Mouse (Mus musculus) kidney, embryonic 14.5 days (tissue): ENCODE data around the gene AI593442. TPM values are rescaled to one million over a fixed set of nuclear protein-coding genes. Genes with fewer than 3 reads are reported as not detected.
A peak's percentile ranks its signal among the peaks of the same experiment; 100 is the strongest.

ENCODE experiments used
- ATAC-seq: fragments of 200-750 bp; cut with Nextera tagmentation; 2 replicates; pipeline ENCODE4 v1.8.0; 2017; ENCODE audit warnings: moderate number of reproducible peaks, mild to moderate bottlenecking, moderate TSS enrichment, moderate library complexity; ENCODE audit not compliant: low FRiP score, low TSS enrichment
- H3K27ac ChIP-seq: fragments of 300-500 bp; sonication (generic); 2 replicates; pipeline ENCODE4 v1.5.1; 2014; ENCODE audit warnings: low read depth, mild to moderate bottlenecking, low read length, moderate library complexity, mixed read lengths
- H3K27me3 ChIP-seq: fragments of 300-500 bp; sonication (generic); 2 replicates; pipeline ENCODE4 v1.6.1; 2014; ENCODE audit warnings: mild to moderate bottlenecking, low read length; ENCODE audit not compliant: control insufficient read depth, insufficient read depth
- H3K36me3 ChIP-seq: fragments of 300-500 bp; sonication (generic); 2 replicates; pipeline ENCODE4 v1.6.1; 2014; ENCODE audit warnings: low read length, mixed read lengths; ENCODE audit not compliant: control insufficient read depth, insufficient read depth
- H3K4me1 ChIP-seq: fragments of 300-500 bp; sonication (generic); 2 replicates; pipeline ENCODE4 v1.6.1; 2014; ENCODE audit warnings: low read length, mixed read lengths; ENCODE audit not compliant: control insufficient read depth, insufficient read depth
- H3K4me2 ChIP-seq: fragments of 300-500 bp; sonication (generic); replicated peaks from 2 replicates; pipeline ENCODE4 v1.6.1; 2014; ENCODE audit warnings: low read depth, mild to moderate bottlenecking, low read length
- H3K4me3 ChIP-seq: fragments of 300-500 bp; sonication (generic); 2 replicates; pipeline ENCODE4 v1.5.1; 2014; ENCODE audit warnings: mild to moderate bottlenecking, low read length
- H3K9ac ChIP-seq: fragments of 300-500 bp; sonication (generic); 2 replicates; pipeline ENCODE4 v1.6.1; 2014; ENCODE audit warnings: low read depth, mild to moderate bottlenecking, low read length, moderate library complexity
- H3K9me3 ChIP-seq: fragments of 300-500 bp; sonication (generic); 2 replicates; pipeline ENCODE4 v1.6.1; 2016; ENCODE audit warnings: low read length; ENCODE audit not compliant: control insufficient read depth
- WGBS: fragments of 180-500 bp; shearing (Covaris S2); extraction: QIAGEN DNeasy Blood & Tissue Kit; methylation state at CpG from one replicate; pipeline ENCODE4 v1.1.7; 2014; 5-methylcytosine and 5-hydroxymethylcytosine counted together
- polyA plus RNA-seq: library from polyadenylated mRNA; unstranded; fragments of >200 nt; fragmentation: Nextera tagmentation; extraction: Ambion mirVana; gene quantifications from 2 replicates; pipeline ENCODE4 v1.2.1, GENCODE M21; 2014

Gene AI593442
- polyA plus RNA-seq: 0.50 and 0.60 TPM in 2 replicates

DNA sequence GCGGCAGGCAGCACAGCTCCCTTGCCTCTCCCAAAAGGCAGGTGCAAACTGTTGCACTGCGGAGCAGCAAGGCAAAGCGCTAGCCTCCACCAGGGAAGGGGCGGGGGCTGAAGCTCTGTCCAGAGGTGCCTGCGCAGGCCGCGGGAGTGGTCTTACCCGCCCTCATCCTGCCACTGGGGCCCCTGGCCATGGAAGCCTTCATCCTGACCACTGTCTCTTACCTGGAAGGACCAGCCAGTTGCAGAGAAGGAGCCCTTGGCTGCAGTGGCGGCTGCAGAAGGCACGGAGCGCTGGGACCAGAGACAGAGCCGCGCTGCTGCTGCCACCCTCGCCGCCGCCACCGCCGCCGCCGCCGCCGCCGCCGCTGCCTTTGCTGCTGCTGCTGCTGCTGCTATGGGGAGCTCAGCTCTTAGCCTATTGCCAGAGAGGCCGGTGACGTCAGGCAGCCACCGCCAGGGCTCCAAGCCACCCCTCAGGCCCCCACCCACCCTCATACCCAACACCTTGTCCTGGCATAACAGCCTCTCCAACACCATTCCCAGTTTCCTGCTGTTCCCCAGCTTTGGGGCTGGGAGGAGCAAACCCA lies at the start of gene AI593442:
AI593442 (minus strand) TSS at position 419 of the 586 bp plus-strand sequence.
- no peaks in the 10 kb centered on the region for H3K36me3 ChIP-seq
- H3K4me3 ChIP-seq: peak within 1 kb of the TSS; percentile 42
- peaks cover 36% of the 10 kb centered on the region for H3K27me3 ChIP-seq
- ATAC-seq: peak; percentile 64; the same call in 1 of the 2 replicates
- peaks cover 5% of the 10 kb centered on the region; the same call in 1 of the 2 replicates for H3K4me1 ChIP-seq
- H3K27ac ChIP-seq: no peak within 1 kb of the TSS
- 1% methylated on average over 22 of the region's 27 CpGs for WGBS
- 0 out of 2 replicates have a peak within 1 kb of the TSS, but pooled peaks have one; percentile 7 for H3K9ac ChIP-seq
- H3K4me2 ChIP-seq: peak within 1 kb of the TSS; percentile 72
- H3K9me3 ChIP-seq: no peaks in the 10 kb centered on the region

DNA sequence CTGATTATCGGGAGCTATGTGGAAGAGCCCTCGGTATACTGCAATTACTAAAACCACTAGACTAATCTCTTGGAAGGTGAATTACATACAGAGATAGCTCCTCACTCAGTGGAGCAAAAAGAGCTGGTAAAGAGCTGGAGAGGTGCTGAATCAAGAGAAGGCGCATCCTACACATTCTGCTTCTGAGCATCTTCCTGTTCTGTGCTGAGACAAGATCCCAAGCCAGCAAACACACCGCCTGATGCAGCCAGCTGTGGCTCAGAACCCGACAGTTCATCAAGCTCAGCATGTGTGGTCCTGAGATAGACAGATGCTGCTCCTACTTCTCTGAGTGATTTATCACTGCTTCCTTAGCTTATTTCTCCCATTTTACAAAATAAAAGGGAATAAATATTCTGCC lies 49.2 kb upstream of the AI593442 start:
- Histone ChIP-seq H3K4me3 (no peak overlapping the region), H3K27ac (no peak overlapping the region), H3K4me1 (no peaks in the 10 kb centered on the region), H3K36me3 (no peaks in the 10 kb centered on the region), H3K9ac (no peak overlapping the region), H3K9me3 (no peaks in the 10 kb centered on the region), H3K27me3 (no peaks in the 10 kb centered on the region), H3K4me2 (no peak overlapping the region)
- 83% methylated on average over 5 of the region's 5 CpGs for WGBS
- no peak for ATAC-seq

DNA sequence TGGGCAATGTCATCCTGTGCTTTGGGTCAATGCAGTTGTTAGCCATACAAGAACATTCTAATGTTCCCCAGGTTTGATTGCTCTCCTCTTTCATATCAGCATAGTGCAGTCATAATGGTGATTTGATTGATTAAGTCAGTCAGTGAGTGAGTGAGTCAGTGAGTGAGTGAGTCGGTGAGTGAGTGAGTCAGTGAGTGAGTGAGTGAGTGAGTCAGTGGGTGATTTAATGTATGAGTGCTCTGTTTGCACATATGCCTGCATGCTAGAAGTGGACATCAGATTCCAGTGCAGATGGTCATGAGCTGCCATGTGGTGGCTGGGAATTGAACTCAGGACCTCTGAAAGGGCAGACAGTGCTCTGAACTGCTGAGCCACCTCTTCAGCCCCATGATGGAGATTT lies 43.0 kb upstream of the AI593442 start:
- Histone ChIP-seq H3K4me3 (no peak overlapping the region), H3K27ac (no peak overlapping the region), H3K9me3 (no peaks in the 10 kb centered on the region), H3K36me3 (no peaks in the 10 kb centered on the region), H3K4me1 (no peaks in the 10 kb centered on the region), H3K4me2 (no peak overlapping the region), H3K27me3 (no peaks in the 10 kb centered on the region), H3K9ac (no peak overlapping the region)
- WGBS: 74% methylated on average over 1 of the region's 1 CpGs
- no peak for ATAC-seq

DNA sequence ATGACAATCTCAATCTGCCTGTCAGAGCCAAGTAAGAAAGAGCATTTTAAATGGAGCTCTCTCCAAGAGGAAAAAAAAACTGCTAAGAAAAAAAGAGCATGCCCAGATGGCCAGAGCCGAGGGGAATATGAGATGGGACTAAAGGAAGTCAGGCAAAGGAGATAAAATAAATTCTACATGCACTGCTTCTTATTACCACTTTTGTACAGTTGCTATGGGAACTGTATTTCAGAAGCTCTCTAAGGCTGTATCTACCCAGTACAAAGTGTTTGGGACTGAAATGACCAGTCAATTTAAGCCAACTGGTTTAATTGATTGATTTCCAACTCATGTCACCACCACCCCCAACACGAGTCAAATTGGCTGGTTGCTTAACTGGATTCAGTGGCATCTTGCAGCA lies 40.0 kb upstream of the AI593442 start:
- Histone ChIP-seq H3K4me2 (no peak overlapping the region), H3K27me3 (no peaks in the 10 kb centered on the region), H3K27ac (no peak overlapping the region), H3K4me3 (no peak overlapping the region), H3K9ac (no peak overlapping the region), H3K36me3 (no peaks in the 10 kb centered on the region), H3K9me3 (no peaks in the 10 kb centered on the region), H3K4me1 (no peaks in the 10 kb centered on the region)
- WGBS: 56% methylated on average over 2 of the region's 2 CpGs
- ATAC-seq: no peak

DNA sequence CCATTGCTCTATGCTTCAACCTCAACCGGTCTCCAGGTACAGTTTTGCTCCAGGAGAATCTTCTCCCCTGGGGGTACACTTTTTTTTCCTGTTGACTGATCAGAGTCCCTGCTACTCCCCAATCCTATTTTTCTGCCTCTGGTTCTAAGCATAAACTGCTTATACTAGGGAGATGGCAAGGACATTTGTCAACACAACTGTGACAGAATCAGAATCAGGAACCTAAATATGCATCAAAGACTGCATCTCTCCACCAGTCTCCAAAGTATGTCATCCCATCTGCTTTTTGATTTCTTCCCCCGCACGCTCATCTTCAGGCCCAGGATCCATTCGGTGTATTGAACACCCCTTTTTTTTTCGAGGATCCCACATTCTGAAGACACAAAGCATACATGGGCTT lies 456 bp upstream of the AI593442 start:
- H3K4me2 ChIP-seq: peak overlapping the region; percentile 72; the same call in 1 of the 2 replicates
- 71% methylated on average over 5 of the region's 5 CpGs for WGBS

DNA sequence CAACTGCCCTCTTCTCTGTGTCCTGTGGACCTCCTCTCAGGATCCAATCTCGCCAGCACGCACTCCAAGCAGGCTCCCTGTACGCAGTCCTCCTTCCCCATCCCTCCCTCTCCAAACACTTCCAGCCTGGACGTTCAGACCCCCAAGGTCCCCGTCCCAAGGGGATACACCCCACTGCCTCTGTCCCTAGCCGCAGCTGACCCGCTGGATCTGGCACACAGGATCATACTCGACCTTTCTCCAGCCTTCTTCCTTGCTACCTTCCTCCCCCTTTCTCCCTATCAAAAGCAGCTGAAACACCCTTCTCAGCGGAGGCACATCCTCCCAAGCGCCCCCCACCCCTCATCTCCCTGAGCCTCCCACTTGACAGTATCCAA lies 753 bp downstream of the AI593442 start:
- Histone ChIP-seq H3K9me3 (no peaks in the 10 kb centered on the region), H3K36me3 (no peaks in the 10 kb centered on the region), H3K4me1 (peaks cover 5% of the 10 kb centered on the region; the same call in 1 of the 2 replicates), H3K4me3 (peak overlapping the region; percentile 42), H3K9ac (no peak overlapping the region), H3K4me2 (peak overlapping the region; percentile 72), H3K27me3 (peaks cover 36% of the 10 kb centered on the region), H3K27ac (no peak overlapping the region)
- no peak for ATAC-seq
- under 1% methylated on average over 10 of the region's 10 CpGs for WGBS

More for the DNA sequence above, 456 bp upstream of the AI593442 start:
- no peaks in the 10 kb centered on the region for H3K9me3 ChIP-seq
- no peak overlapping the region for H3K27ac ChIP-seq
- no peak for ATAC-seq
- no peak overlapping the region for H3K9ac ChIP-seq
- peak overlapping the region; percentile 42; the same call in 1 of the 2 replicates for H3K4me3 ChIP-seq
- peaks cover 5% of the 10 kb centered on the region; the same call in 1 of the 2 replicates for H3K4me1 ChIP-seq
- no peaks in the 10 kb centered on the region for H3K36me3 ChIP-seq
- H3K27me3 ChIP-seq: peaks cover 36% of the 10 kb centered on the region

DNA sequence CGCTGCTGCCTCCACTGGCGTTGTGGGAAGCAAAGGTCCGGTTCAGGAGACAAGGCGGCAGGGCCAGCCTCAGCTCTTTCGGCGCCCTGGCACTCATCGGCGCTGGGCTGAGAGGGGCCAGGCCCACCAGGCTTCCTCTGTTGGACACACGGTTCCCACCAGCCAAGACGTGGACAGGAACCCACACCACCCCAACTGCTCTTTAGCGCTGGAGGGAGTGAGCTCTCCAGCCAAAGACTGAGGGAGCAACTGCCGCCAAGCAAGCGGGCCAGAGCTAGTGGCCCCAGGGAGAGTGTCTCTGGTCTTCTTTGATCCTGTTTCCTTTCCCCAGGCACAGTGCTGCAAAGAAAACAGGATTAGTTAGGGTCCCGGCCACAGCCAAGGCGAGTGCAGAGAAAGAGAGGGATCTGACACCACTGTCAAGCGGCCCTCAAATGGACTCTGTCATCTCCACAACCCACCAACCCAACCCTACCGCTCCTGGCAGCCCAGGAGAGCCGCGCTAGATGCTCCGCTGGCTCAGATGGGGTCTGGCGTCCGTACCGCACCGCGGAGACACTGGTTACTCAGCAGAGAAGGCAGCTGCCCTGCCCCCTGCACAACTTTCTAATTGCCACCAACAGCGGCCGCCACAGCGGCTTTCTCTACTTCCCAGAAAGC lies 1.3 kb downstream of the AI593442 start:
- no peak overlapping the region for H3K9ac ChIP-seq
- H3K27me3 ChIP-seq: peaks cover 36% of the 10 kb centered on the region
- peak overlapping the region; percentile 72 for H3K4me2 ChIP-seq
- H3K4me1 ChIP-seq: peaks cover 5% of the 10 kb centered on the region; the same call in 1 of the 2 replicates
- under 1% methylated on average over 28 of the region's 28 CpGs for WGBS
- H3K4me3 ChIP-seq: peak overlapping the region; percentile 42
- H3K9me3 ChIP-seq: no peaks in the 10 kb centered on the region
- H3K27ac ChIP-seq: no peak overlapping the region
- H3K36me3 ChIP-seq: no peaks in the 10 kb centered on the region
- ATAC-seq: no peak

DNA sequence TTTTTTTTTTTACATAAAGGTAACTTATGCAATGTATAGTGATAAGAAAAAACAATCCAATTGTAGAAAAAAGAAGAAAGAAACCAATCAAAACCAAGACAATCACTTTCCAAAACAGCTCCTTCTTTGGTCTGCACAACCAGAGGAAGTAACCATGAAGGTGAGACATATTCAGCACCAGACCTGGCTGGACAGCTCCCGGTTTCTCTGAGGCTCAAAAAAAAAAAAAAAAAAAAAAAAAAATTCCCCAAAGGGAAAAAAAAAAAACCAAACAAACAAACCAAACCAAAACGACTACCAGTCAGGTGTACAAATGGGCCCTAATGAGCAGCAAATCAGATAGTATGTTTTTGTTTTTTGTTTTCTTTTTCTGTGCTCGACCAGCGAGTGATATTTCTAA lies 3.0 kb downstream of the AI593442 start:
- 15% methylated on average over 4 of the region's 4 CpGs for WGBS
- ATAC-seq: no peak
- no peak overlapping the region for H3K4me2 ChIP-seq
- peaks cover 36% of the 10 kb centered on the region for H3K27me3 ChIP-seq
- no peaks in the 10 kb centered on the region for H3K36me3 ChIP-seq
- no peak overlapping the region for H3K27ac ChIP-seq
- H3K9me3 ChIP-seq: no peaks in the 10 kb centered on the region
- H3K4me1 ChIP-seq: peaks cover 5% of the 10 kb centered on the region; the same call in 1 of the 2 replicates
- H3K4me3 ChIP-seq: no peak overlapping the region
- H3K9ac ChIP-seq: no peak overlapping the region

DNA sequence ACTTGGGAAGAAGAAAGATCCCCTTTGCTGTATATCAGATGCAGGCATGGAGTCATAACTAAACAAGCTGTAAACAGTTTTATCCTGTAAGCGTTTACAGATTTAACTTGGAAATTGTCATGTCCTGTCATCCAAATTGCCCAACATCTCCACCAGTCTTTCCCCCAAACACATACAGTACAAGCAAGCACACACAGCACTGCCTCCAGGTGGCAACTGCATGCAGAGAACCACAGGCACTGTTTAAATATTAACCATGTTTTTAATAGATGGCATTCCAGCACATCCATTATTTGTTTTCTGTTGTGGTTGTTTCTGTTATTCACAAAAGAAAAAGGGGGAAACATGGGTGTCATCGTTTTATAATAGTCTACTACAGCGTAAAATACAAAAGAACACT lies 3.6 kb downstream of the AI593442 start:
- Histone ChIP-seq H3K4me2 (no peak overlapping the region), H3K36me3 (no peaks in the 10 kb centered on the region), H3K4me3 (no peak overlapping the region), H3K9ac (no peak overlapping the region), H3K9me3 (no peaks in the 10 kb centered on the region), H3K4me1 (peaks cover 5% of the 10 kb centered on the region; the same call in 1 of the 2 replicates), H3K27ac (no peak overlapping the region), H3K27me3 (peaks cover 36% of the 10 kb centered on the region)
- WGBS: 69% methylated on average over 3 of the region's 3 CpGs
- ATAC-seq: no peak
